Mouse (Mus musculus) embryonic facial prominence, embryonic 14.5 days (tissue): ENCODE measurements around the gene Plekhm1. TPM values are rescaled to one million over a fixed set of nuclear protein-coding genes. Genes with fewer than 3 reads are reported as not detected.

Experiments
- ATAC-seq: fragments of 200-750 bp; cut with Nextera tagmentation; 2 replicates; pipeline ENCODE4 v1.8.0; 2017; ENCODE audit warnings: low read depth, moderate number of reproducible peaks, moderate TSS enrichment
- DNase-seq: peaks from one replicate; pipeline ENCODE4 v3.0.0-alpha.2; 2015; ENCODE audit warnings: low spot score
- H3K27ac ChIP-seq: fragments of 300-500 bp; sonication (generic); replicated peaks from 2 replicates; pipeline ENCODE4 v1.5.1; 2014; ENCODE audit warnings: low read depth, mild to moderate bottlenecking, low read length, moderate library complexity
- H3K27me3 ChIP-seq: fragments of 300-500 bp; sonication (generic); replicated peaks from 2 replicates; pipeline ENCODE4 v1.6.1; 2014; ENCODE audit warnings: low read length; ENCODE audit not compliant: control insufficient read depth, insufficient read depth
- H3K36me3 ChIP-seq: fragments of 300-500 bp; sonication (generic); 2 replicates; pipeline ENCODE4 v1.6.1; 2014; ENCODE audit warnings: low read length, mixed read lengths; ENCODE audit not compliant: control insufficient read depth, insufficient read depth
- H3K4me1 ChIP-seq: fragments of 300-500 bp; sonication (generic); 2 replicates; pipeline ENCODE4 v1.6.1; 2014; ENCODE audit warnings: antibody characterized with exemption, low read length; ENCODE audit not compliant: control insufficient read depth, insufficient read depth
- H3K4me2 ChIP-seq: fragments of 300-500 bp; sonication (generic); 2 replicates; pipeline ENCODE4 v1.6.1; 2014; ENCODE audit warnings: low read depth, mild to moderate bottlenecking, low read length, moderate library complexity, mixed read lengths
- H3K4me3 ChIP-seq: fragments of 300-500 bp; sonication (generic); 2 replicates; pipeline ENCODE4 v1.5.1; 2014; ENCODE audit warnings: low read depth, mild to moderate bottlenecking, low read length
- H3K9ac ChIP-seq: fragments of 300-500 bp; sonication (generic); 2 replicates; pipeline ENCODE4 v1.6.1; 2014; ENCODE audit warnings: low read depth, mild to moderate bottlenecking, low read length, moderate library complexity, mixed read lengths
- H3K9me3 ChIP-seq: fragments of 300-500 bp; sonication (generic); 2 replicates; pipeline ENCODE4 v1.6.1; 2016; ENCODE audit warnings: low read length; ENCODE audit not compliant: control insufficient read depth
- WGBS: fragments of 180-500 bp; shearing (Covaris S2); extraction: QIAGEN DNeasy Blood & Tissue Kit; methylation state at CpG from one replicate; pipeline ENCODE4 v1.1.7; 2014; 5-methylcytosine and 5-hydroxymethylcytosine counted together
- polyA plus RNA-seq: library from polyadenylated mRNA; unstranded; fragments of >200 nt; fragmentation: Nextera tagmentation; extraction: Ambion mirVana; gene quantifications from 2 replicates; pipeline ENCODE4 v1.2.1, GENCODE M21; 2014

The Plekhm1 gene
- polyA plus RNA-seq, 1 experiment from 2014 or later: 8.1 TPM

DNA sequence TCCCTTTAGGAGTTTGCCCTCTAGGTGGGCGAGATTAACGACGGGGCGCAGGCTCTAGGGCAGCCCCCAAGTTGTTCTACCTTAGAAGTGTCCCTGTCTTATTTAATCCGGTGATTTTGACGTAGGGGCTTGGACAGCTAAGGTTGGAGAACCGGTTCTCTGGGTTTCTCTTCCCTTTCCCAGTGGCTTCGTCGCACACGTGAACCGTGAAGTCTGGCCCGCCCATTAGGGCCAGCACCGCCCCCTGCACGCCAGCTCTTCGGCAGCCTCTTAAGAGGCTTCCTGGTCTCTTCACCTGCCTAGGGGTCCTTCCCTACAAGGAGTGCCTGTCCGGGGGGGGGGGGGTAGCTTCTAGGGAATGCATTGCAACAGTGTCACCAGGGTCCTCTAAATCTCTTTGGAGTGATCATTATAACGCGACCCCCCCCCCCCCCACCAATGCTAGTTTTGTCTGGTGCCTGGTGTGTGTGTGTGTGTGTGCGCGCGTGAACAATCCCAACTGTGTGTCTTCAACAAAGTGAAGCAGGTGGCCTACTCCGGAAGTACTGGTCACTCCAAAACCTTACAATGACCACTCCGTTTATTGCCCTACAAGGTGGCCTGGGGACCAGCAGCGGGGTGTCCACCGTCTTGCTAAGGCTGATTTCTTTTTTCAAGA is 51.0 kb downstream of the Plekhm1 start:
- 2% methylated on average over 22 of the region's 25 CpGs for WGBS
- H3K27me3 ChIP-seq: peaks cover 53% of the 10 kb centered on the region
- peak; percentile 64 for ATAC-seq
- no peak overlapping the region; the same call in 1 of the 2 replicates for H3K27ac ChIP-seq
- H3K4me2 ChIP-seq: peak overlapping the region; percentile 75
- peaks cover 5% of the 10 kb centered on the region; the same call in 1 of the 2 replicates for H3K36me3 ChIP-seq
- H3K4me3 ChIP-seq: peak overlapping the region; percentile 57
- DNase-seq: peak; percentile 90
- H3K9ac ChIP-seq: no peak overlapping the region
- peaks cover 26% of the 10 kb centered on the region for H3K4me1 ChIP-seq
- H3K9me3 ChIP-seq: no peaks in the 10 kb centered on the region

DNA sequence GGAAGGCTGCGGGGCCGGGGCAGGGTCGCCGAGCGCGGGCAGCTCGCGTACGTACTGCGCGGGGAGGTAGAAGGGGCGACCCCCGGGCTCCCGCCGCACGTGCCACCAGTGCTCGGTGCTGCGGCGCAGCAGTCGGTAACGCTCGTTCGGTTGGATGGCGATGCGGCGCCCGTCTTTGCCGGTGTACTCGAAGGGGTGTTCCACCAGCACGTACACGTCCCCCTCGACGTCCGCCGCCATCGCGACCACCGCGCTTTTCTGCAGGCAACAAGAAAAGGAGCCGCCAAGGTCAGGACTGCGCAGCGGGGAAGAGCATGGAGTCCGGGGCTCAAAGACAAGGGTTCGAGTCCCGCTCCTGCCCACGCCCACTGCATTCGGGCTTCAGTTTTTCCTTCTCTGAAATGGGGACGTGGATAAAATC is 51.8 kb downstream of the Plekhm1 start:
- Histone ChIP-seq H3K36me3 (0 out of 2 replicates have a peak, but pooled peaks cover under 1% of the 10 kb centered on the region), H3K4me2 (peak overlapping the region; percentile 75), H3K27ac (no peak overlapping the region; the same call in 1 of the 2 replicates), H3K4me1 (peaks cover 28% of the 10 kb centered on the region), H3K9ac (peak overlapping the region; percentile 74), H3K9me3 (no peaks in the 10 kb centered on the region), H3K27me3 (peaks cover 53% of the 10 kb centered on the region), H3K4me3 (peak overlapping the region; percentile 57)
- ATAC-seq (no peak), DNase-seq (no peak)
- 4% methylated on average over 35 of the region's 48 CpGs for WGBS

DNA sequence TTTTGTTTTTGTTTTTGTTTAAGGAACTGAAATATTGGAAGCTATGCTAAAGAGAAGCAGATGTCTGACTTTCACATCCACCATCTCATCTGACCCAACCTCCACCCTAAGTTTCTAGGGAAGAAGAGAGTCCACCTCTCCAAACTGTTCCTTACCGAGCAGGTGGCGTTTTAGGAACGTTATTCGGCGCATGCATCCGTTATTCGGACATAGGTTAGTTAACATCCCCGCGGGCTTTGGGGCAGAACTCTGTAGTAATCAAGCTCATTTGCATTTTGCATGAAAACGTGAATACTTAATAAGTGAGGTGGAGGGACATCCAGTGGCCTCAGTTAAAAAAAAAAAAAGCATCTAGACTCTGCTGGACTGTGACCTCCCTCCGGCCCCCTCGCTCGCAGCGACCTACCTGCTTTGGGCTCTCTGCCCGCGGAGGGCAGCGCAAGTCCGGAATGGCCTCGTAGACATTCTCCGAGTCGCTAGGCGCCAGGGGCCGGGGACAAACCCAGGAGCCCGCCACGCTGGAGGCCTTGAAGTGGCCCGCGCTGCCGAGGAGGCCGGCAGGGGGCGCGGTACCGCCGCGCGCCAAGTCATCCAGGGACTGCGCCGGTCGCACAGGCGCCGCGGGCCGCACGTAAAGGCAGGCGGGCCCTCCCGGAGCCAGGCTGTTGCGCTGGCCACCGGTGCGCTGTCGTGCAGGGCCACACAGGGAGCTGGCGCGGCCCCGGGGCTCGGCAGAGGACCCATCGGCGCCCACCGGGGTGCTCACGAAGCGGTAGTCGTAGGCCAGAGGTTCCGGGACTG is 52.4 kb downstream of the Plekhm1 start:
- 2% methylated on average over 30 of the region's 60 CpGs for WGBS
- peak overlapping the region; percentile 74 for H3K9ac ChIP-seq
- H3K27me3 ChIP-seq: peaks cover 53% of the 10 kb centered on the region

DNA sequence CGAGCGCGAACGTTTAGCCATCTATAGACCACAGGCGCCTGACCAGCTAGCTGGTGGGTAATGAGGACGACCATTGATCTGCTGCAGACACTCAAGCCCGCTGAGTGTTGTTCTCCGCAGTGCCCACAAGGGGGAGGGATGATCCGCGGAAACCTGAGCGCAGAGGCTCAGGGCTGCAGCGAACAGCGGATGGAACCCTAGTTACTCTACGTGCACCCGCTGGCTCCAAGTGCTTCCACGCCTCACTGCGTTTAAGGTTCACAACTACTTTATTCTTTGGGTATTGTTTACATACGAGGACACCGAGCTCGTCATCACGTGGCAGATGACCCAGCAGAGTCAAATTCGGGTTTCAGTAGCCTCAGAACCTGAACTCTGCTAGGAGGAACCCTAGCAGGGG is 53.4 kb downstream of the Plekhm1 start:
- Histone ChIP-seq H3K4me3 (peak overlapping the region; percentile 20; the same call in 1 of the 2 replicates), H3K9me3 (no peaks in the 10 kb centered on the region), H3K27me3 (peaks cover 46% of the 10 kb centered on the region), H3K4me1 (peaks cover 31% of the 10 kb centered on the region), H3K36me3 (no peaks in the 10 kb centered on the region), H3K4me2 (peak overlapping the region; percentile 75), H3K9ac (no peak overlapping the region), H3K27ac (no peak overlapping the region)
- 0% methylated on average over 22 of the region's 22 CpGs for WGBS
- DNase-seq: peak; percentile 85
- no peak for ATAC-seq

More for the DNA sequence above, 52.4 kb downstream of the Plekhm1 start:
- Histone ChIP-seq H3K9me3 (no peaks in the 10 kb centered on the region), H3K4me1 (peaks cover 30% of the 10 kb centered on the region), H3K27ac (no peak overlapping the region; the same call in 1 of the 2 replicates), H3K36me3 (no peaks in the 10 kb centered on the region), H3K4me2 (peak overlapping the region; percentile 75), H3K4me3 (peak overlapping the region; percentile 57)
- ATAC-seq: peak; percentile 71
- peak; percentile 87 for DNase-seq

DNA sequence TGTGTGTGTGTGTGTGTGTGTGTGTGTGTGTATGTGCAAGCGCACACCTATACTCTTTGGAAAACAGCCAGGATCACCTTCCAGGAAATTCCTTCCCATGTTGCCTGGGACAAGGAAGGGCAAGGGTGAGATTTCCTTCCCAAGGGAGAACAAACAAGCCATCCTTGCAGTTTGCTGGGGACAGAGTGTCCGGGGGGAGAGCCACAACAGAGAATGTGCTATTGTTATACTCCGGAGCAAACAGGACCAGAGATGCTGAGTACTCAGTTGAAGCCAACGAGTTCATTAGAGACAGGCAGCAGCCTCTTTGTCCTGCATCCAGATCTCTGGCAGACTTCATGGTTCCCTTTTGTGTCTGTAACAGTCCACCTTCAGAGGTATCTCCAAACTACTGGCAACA is 54.2 kb downstream of the Plekhm1 start:
- H3K4me1 ChIP-seq: peaks cover 25% of the 10 kb centered on the region
- H3K36me3 ChIP-seq: no peaks in the 10 kb centered on the region
- H3K9me3 ChIP-seq: no peaks in the 10 kb centered on the region
- H3K4me3 ChIP-seq: no peak overlapping the region
- H3K9ac ChIP-seq: no peak overlapping the region
- peaks cover 38% of the 10 kb centered on the region for H3K27me3 ChIP-seq
- H3K27ac ChIP-seq: no peak overlapping the region
- no peak overlapping the region for H3K4me2 ChIP-seq
- WGBS: 49% methylated on average over 4 of the region's 4 CpGs
- DNase-seq (no peak), ATAC-seq (no peak)

DNA sequence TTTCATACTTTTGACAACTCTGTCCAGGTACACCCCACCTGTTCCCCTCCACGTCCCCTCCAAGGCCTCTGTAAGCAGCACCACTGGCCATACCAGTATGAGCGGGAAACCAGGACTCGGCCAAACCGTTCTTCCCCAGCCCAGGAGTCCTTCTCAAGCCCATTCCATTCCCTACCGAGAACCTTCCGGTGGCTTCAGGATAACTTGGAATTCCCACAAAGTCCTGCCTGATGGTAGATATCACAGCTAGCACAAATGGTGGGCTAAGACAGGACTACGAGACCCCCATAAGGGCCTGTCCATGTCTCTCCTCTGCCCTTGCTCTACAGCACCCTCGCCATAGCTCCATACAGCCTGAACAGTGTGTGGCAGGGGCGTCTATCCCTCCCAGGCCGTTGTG is 54.8 kb downstream of the Plekhm1 start:
- H3K4me1 ChIP-seq: peaks cover 21% of the 10 kb centered on the region; the same call in 1 of the 2 replicates
- DNase-seq (no peak), ATAC-seq (no peak)
- no peak overlapping the region for H3K4me2 ChIP-seq
- no peaks in the 10 kb centered on the region for H3K36me3 ChIP-seq
- peaks cover 32% of the 10 kb centered on the region for H3K27me3 ChIP-seq
- no peak overlapping the region for H3K27ac ChIP-seq
- H3K9me3 ChIP-seq: 0 out of 2 replicates have a peak, but pooled peaks cover under 1% of the 10 kb centered on the region
- 90% methylated on average over 10 of the region's 10 CpGs for WGBS
- H3K9ac ChIP-seq: no peak overlapping the region
- no peak overlapping the region for H3K4me3 ChIP-seq

DNA sequence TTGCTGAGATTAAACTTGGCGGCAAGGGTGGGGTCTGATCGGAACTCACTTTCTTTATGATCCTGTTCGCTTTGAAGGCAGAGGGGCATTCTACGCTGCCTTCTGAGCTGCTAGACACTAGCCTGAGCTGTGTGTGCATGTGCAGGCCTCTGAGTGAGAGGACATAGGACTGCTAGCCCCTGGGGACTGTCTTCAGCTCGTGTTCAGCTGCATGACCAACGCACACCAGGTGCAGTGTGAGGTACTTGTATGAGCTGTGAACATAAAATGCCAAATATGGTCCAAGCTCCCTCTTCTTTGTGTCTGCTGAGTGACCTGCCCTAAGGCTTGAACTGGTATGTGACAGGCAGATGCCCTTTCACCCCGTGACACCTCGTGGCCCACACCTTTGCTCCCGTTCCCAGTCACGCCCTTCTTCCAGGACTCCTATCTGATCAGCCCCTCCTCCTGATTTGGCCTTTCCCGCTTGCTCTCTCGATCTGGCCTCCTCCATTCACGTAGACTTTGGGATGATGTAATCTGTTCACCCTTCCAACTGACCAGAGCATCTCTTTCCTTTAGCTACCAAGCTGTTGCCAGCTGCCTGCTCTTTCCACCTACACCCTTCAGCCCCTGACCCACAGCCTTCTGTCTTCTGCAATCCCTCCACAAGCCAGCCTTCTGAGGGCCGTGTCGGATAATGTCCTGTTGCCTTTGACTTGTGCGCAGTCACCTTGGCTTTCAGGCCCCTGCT is 55.4 kb downstream of the Plekhm1 start:
- Histone ChIP-seq H3K4me3 (no peak overlapping the region), H3K9me3 (0 out of 2 replicates have a peak, but pooled peaks cover 3% of the 10 kb centered on the region), H3K4me2 (no peak overlapping the region), H3K9ac (no peak overlapping the region), H3K36me3 (no peaks in the 10 kb centered on the region), H3K27me3 (peaks cover 25% of the 10 kb centered on the region), H3K4me1 (peaks cover 21% of the 10 kb centered on the region; the same call in 1 of the 2 replicates), H3K27ac (no peak overlapping the region)
- WGBS: 76% methylated on average over 16 of the region's 16 CpGs
- no peak for ATAC-seq
- DNase-seq: no peak

DNA sequence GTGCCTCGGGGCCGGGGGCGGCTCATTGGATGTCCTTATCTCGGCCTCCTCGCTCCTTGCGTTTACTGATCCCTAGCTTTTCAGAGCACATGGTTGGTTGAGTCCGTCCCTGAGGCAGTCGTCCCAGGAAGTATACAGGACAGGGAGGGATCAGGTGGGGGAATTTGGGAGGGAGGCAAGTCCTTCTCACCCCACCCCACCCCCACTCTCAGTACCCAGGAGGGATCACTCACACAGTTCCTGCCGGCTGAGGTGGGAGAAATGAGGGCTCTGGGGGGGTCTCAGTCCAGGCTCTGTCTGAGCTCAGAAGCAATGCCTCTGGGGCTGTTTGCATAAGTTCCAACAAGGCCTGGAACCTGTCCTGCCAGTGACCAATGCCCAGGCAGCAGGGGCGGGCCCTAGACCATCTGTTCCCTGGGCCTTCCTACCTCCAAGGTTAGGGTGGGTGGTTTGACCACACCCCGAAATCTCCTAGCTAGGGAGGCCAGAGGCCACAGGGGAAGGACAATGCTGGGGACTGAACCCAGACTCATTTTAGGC is 56.4 kb downstream of the Plekhm1 start:
- 34% methylated on average over 6 of the region's 11 CpGs for WGBS
- H3K4me1 ChIP-seq: peaks cover 20% of the 10 kb centered on the region; the same call in 1 of the 2 replicates
- no peak overlapping the region for H3K27ac ChIP-seq
- no peak for DNase-seq
- no peaks in the 10 kb centered on the region for H3K36me3 ChIP-seq
- 0 out of 2 replicates have a peak overlapping the region, but pooled peaks have one; percentile 18 for H3K4me2 ChIP-seq
- ATAC-seq: no peak
- H3K4me3 ChIP-seq: no peak overlapping the region
- 0 out of 2 replicates have a peak, but pooled peaks cover 3% of the 10 kb centered on the region for H3K9me3 ChIP-seq
- no peak overlapping the region for H3K9ac ChIP-seq
- peaks cover 15% of the 10 kb centered on the region for H3K27me3 ChIP-seq
